Mouse (Mus musculus) kidney, embryonic 16.5 days (tissue): ENCODE data around the gene Chchd3. TPM values are rescaled to one million over a fixed set of nuclear protein-coding genes. Genes with fewer than 3 reads are reported as not detected.

Experiments used
- ATAC-seq: fragments of 200-750 bp; cut with Nextera tagmentation; 2 replicates; pipeline ENCODE4 v1.8.0; 2017; ENCODE audit warnings: moderate TSS enrichment; ENCODE audit not compliant: low FRiP score, low TSS enrichment
- H3K27ac ChIP-seq: fragments of 300-500 bp; sonication (generic); 2 replicates; pipeline ENCODE4 v1.5.1; 2014; ENCODE audit warnings: low read length
- H3K27me3 ChIP-seq: fragments of 300-500 bp; sonication (generic); 2 replicates; pipeline ENCODE4 v1.6.1; 2014; ENCODE audit warnings: low read length, control low read depth, mixed read lengths; ENCODE audit not compliant: insufficient read depth
- H3K36me3 ChIP-seq: fragments of 300-500 bp; sonication (generic); 2 replicates; pipeline ENCODE4 v1.6.1; 2014; ENCODE audit warnings: low read length, control low read depth, mixed read lengths; ENCODE audit not compliant: insufficient read depth
- H3K4me1 ChIP-seq: fragments of 300-500 bp; sonication (generic); 2 replicates; pipeline ENCODE4 v1.6.1; 2014; ENCODE audit warnings: low read length, control low read depth, mixed read lengths; ENCODE audit not compliant: insufficient read depth
- H3K4me2 ChIP-seq: fragments of 300-500 bp; sonication (generic); replicated peaks from 2 replicates; pipeline ENCODE4 v1.6.1; 2014; ENCODE audit warnings: low read depth, low read length
- H3K4me3 ChIP-seq: fragments of 300-500 bp; sonication (generic); 2 replicates; pipeline ENCODE4 v1.5.1; 2014; ENCODE audit warnings: mild to moderate bottlenecking, low read length
- H3K9ac ChIP-seq: fragments of 300-500 bp; sonication (generic); replicated peaks from 2 replicates; pipeline ENCODE4 v1.6.1; 2014; ENCODE audit warnings: low read length
- H3K9me3 ChIP-seq: fragments of 300-500 bp; sonication (generic); 2 replicates; pipeline ENCODE4 v1.6.1; 2016; ENCODE audit warnings: low read length, control low read depth
- WGBS: fragments of 180-500 bp; shearing (Covaris S2); extraction: QIAGEN DNeasy Blood & Tissue Kit; methylation state at CpG from one replicate; pipeline ENCODE4 v1.1.7; 2014; 5-methylcytosine and 5-hydroxymethylcytosine counted together
- polyA plus RNA-seq: library from polyadenylated mRNA; unstranded; fragments of >200 nt; fragmentation: Nextera tagmentation; extraction: Ambion mirVana; gene quantifications from 2 replicates; pipeline ENCODE4 v1.2.1, GENCODE M21; 2015

Gene Chchd3
- polyA plus RNA-seq, 1 experiment from 2014 or later = 129 TPM

- H3K4me2 ChIP-seq = no peak overlapping the region
- no peak for ATAC-seq
- H3K27ac ChIP-seq = no peak overlapping the region
- H3K27me3 ChIP-seq = no peaks in the 10 kb centered on the region
- H3K4me3 ChIP-seq = no peak overlapping the region
- no peak overlapping the region for H3K9ac ChIP-seq
- H3K36me3 ChIP-seq = peaks cover 16% of the 10 kb centered on the region; the same call in 1 of the 2 replicates
- 40% methylated on average over 4 of the region's 4 CpGs for WGBS
- no peaks in the 10 kb centered on the region for H3K9me3 ChIP-seq
- peaks cover 3% of the 10 kb centered on the region; the same call in 1 of the 2 replicates for H3K4me1 ChIP-seq
Measured at GRCm38 (mm10) chr6:32797525-32797924, 262.5 kb downstream of the Chchd3 start.

- Histone ChIP-seq H3K9ac (no peak overlapping the region), H3K4me2 (no peak overlapping the region), H3K36me3 (no peaks in the 10 kb centered on the region), H3K4me1 (peaks cover 3% of the 10 kb centered on the region; the same call in 1 of the 2 replicates), H3K27ac (no peak overlapping the region), H3K9me3 (no peaks in the 10 kb centered on the region), H3K27me3 (no peaks in the 10 kb centered on the region), H3K4me3 (no peak overlapping the region)
- ATAC-seq = no peak
- 51% methylated on average over 8 of the region's 8 CpGs for WGBS
Measured at GRCm38 (mm10) chr6:32795653-32796500, 264.2 kb downstream of the Chchd3 start.

- WGBS = 96% methylated on average over 1 of the region's 1 CpGs
- no peaks in the 10 kb centered on the region for H3K9me3 ChIP-seq
Measured at GRCm38 (mm10) chr6:32793575-32793974, 266.5 kb downstream of the Chchd3 start.

GRCm38 (mm10) chr6:32793163-32793562, 266.9 kb downstream of the Chchd3 start:
- H3K36me3 ChIP-seq = no peaks in the 10 kb centered on the region
- no peak for ATAC-seq

More at GRCm38 (mm10) chr6:32793575-32793974, 266.5 kb downstream of the Chchd3 start:
- no peaks in the 10 kb centered on the region for H3K36me3 ChIP-seq
- H3K4me2 ChIP-seq = no peak overlapping the region
- no peak overlapping the region for H3K4me3 ChIP-seq
- H3K27me3 ChIP-seq = no peaks in the 10 kb centered on the region
- H3K9ac ChIP-seq = no peak overlapping the region
- no peak overlapping the region for H3K27ac ChIP-seq
- no peak for ATAC-seq
- peaks cover 3% of the 10 kb centered on the region; the same call in 1 of the 2 replicates for H3K4me1 ChIP-seq

GRCm38 (mm10) chr6:32790487-32790886, 269.6 kb downstream of the Chchd3 start:
- Histone ChIP-seq H3K27ac (no peak overlapping the region), H3K4me3 (no peak overlapping the region), H3K9me3 (no peaks in the 10 kb centered on the region), H3K9ac (no peak overlapping the region), H3K4me2 (no peak overlapping the region), H3K27me3 (no peaks in the 10 kb centered on the region), H3K4me1 (peaks cover 2% of the 10 kb centered on the region; the same call in 1 of the 2 replicates), H3K36me3 (no peaks in the 10 kb centered on the region)
- 75% methylated on average over 4 of the region's 4 CpGs for WGBS
- ATAC-seq = no peak

More at GRCm38 (mm10) chr6:32793163-32793562, 266.9 kb downstream of the Chchd3 start:
- Histone ChIP-seq H3K27me3 (no peaks in the 10 kb centered on the region), H3K9me3 (no peaks in the 10 kb centered on the region), H3K4me3 (no peak overlapping the region), H3K27ac (no peak overlapping the region), H3K4me1 (peaks cover 3% of the 10 kb centered on the region; the same call in 1 of the 2 replicates), H3K4me2 (no peak overlapping the region), H3K9ac (no peak overlapping the region)
- 85% methylated on average over 3 of the region's 3 CpGs for WGBS

GRCm38 (mm10) chr6:32787399-32787798, 272.7 kb downstream of the Chchd3 start:
- no peak for ATAC-seq
- Histone ChIP-seq H3K9me3 (no peaks in the 10 kb centered on the region), H3K27ac (no peak overlapping the region), H3K36me3 (no peaks in the 10 kb centered on the region), H3K4me2 (no peak overlapping the region), H3K4me1 (peaks cover 2% of the 10 kb centered on the region; the same call in 1 of the 2 replicates), H3K27me3 (no peaks in the 10 kb centered on the region), H3K9ac (no peak overlapping the region), H3K4me3 (no peak overlapping the region)
- WGBS = 21% methylated on average over 1 of the region's 1 CpGs

GRCm38 (mm10) chr6:32786196-32786595, 273.9 kb downstream of the Chchd3 start:
- H3K4me1 ChIP-seq = peaks cover 2% of the 10 kb centered on the region; the same call in 1 of the 2 replicates
- WGBS = 91% methylated on average over 5 of the region's 5 CpGs
- no peak overlapping the region for H3K4me2 ChIP-seq
- H3K27ac ChIP-seq = no peak overlapping the region
- H3K9ac ChIP-seq = no peak overlapping the region
- no peaks in the 10 kb centered on the region for H3K36me3 ChIP-seq
- H3K9me3 ChIP-seq = no peaks in the 10 kb centered on the region
- no peak overlapping the region for H3K4me3 ChIP-seq
- no peak for ATAC-seq
- no peaks in the 10 kb centered on the region for H3K27me3 ChIP-seq

GRCm38 (mm10) chr6:32783102-32783501, 277.0 kb downstream of the Chchd3 start:
- Histone ChIP-seq H3K9me3 (no peaks in the 10 kb centered on the region), H3K4me3 (no peak overlapping the region), H3K27me3 (no peaks in the 10 kb centered on the region), H3K4me1 (peaks cover 14% of the 10 kb centered on the region), H3K4me2 (no peak overlapping the region), H3K9ac (no peak overlapping the region), H3K27ac (no peak overlapping the region), H3K36me3 (no peaks in the 10 kb centered on the region)
- ATAC-seq = no peak
- 77% methylated on average over 4 of the region's 4 CpGs for WGBS

- 16% methylated on average over 11 of the region's 11 CpGs for WGBS
- no peak overlapping the region for H3K27ac ChIP-seq
- H3K4me2 ChIP-seq = peak overlapping the region; percentile 40
- H3K36me3 ChIP-seq = no peaks in the 10 kb centered on the region
- H3K9me3 ChIP-seq = no peaks in the 10 kb centered on the region
- no peaks in the 10 kb centered on the region for H3K27me3 ChIP-seq
- peak overlapping the region; percentile 23; the same call in 1 of the 2 replicates for H3K4me3 ChIP-seq
- H3K9ac ChIP-seq = no peak overlapping the region
- H3K4me1 ChIP-seq = peaks cover 11% of the 10 kb centered on the region
- no peak for ATAC-seq
Measured at GRCm38 (mm10) chr6:32780602-32781001, 279.5 kb downstream of the Chchd3 start.

- peaks cover 11% of the 10 kb centered on the region for H3K4me1 ChIP-seq
- no peaks in the 10 kb centered on the region for H3K36me3 ChIP-seq
- H3K27me3 ChIP-seq = no peaks in the 10 kb centered on the region
- WGBS = 59% methylated on average over 11 of the region's 11 CpGs
- no peak overlapping the region for H3K4me2 ChIP-seq
- H3K9ac ChIP-seq = no peak overlapping the region
- no peak overlapping the region for H3K27ac ChIP-seq
- no peak for ATAC-seq
- H3K4me3 ChIP-seq = no peak overlapping the region
- no peaks in the 10 kb centered on the region for H3K9me3 ChIP-seq
Measured at GRCm38 (mm10) chr6:32776384-32776783, 283.7 kb downstream of the Chchd3 start.
